Mouse (Mus musculus): ENCODE measurements around the gene Gm28374. TPM values are rescaled to one million over a fixed set of nuclear protein-coding genes. Genes with fewer than 3 reads are reported as not detected.

Gene Gm28374
- polyA plus RNA-seq, 1 experiment from 2014 or later, result 2.1 TPM

- 4% methylated on average over 8 of the region's 8 CpGs for WGBS
- DNase-seq (ENCODE audit: low spot score), result no peak
Measured at GRCm38 (mm10) chr19:6118677-6119185, 36.7 kb upstream of the Gm28374 start.

GRCm38 (mm10) chr19:6117986-6118676 lies 36.1 kb upstream of the Gm28374 start, which contains the start of gene Sac3d1:
Sac3d1 (minus strand) TSS chr19:6118650.
- ATAC-seq (ENCODE audit: insufficient number of reproducible peaks, low FRiP score, low TSS enrichment, low read depth), result peak; percentile 80
- peak within 1 kb of the TSS; percentile 69 for H3K4me3 ChIP-seq (ENCODE audit: low read depth, low read length)
- peak; percentile 92 for DNase-seq (ENCODE audit: low spot score)
- peaks cover 3% of the 10 kb centered on the region for H3K4me1 ChIP-seq (ENCODE audit: control insufficient read depth, insufficient read depth, low read length)
- H3K9me3 ChIP-seq (ENCODE audit: control insufficient read depth, low read length), result no peaks in the 10 kb centered on the region
- H3K36me3 ChIP-seq (ENCODE audit: control insufficient read depth, insufficient read depth, low read length), result peaks cover 13% of the 10 kb centered on the region
- H3K27ac ChIP-seq (replicated peaks; ENCODE audit: low read depth, low read length), result peak within 1 kb of the TSS; percentile 96
- WGBS, result under 1% methylated on average over 77 of the region's 77 CpGs
- H3K27me3 ChIP-seq (ENCODE audit: control insufficient read depth, insufficient read depth, low read length), result no peaks in the 10 kb centered on the region
- H3K4me2 ChIP-seq (ENCODE audit: low read depth, severe bottlenecking), result peak within 1 kb of the TSS; percentile 90
- peak within 1 kb of the TSS; percentile 87 for H3K9ac ChIP-seq (ENCODE audit: low read length)

More at GRCm38 (mm10) chr19:6118677-6119185, 36.7 kb upstream of the Gm28374 start:
- Histone ChIP-seq H3K27ac (replicated peaks; ENCODE audit: low read depth, low read length) (peak overlapping the region; percentile 96; the same call in 1 of the 2 replicates), H3K9me3 (ENCODE audit: control insufficient read depth, low read length) (no peaks in the 10 kb centered on the region), H3K9ac (ENCODE audit: low read length) (peak overlapping the region; percentile 87), H3K4me2 (ENCODE audit: low read depth, severe bottlenecking) (peak overlapping the region; percentile 90), H3K36me3 (ENCODE audit: control insufficient read depth, insufficient read depth, low read length) (peaks cover 13% of the 10 kb centered on the region), H3K27me3 (ENCODE audit: control insufficient read depth, insufficient read depth, low read length) (no peaks in the 10 kb centered on the region), H3K4me3 (ENCODE audit: low read depth, low read length) (peak overlapping the region; percentile 69), H3K4me1 (ENCODE audit: control insufficient read depth, insufficient read depth, low read length) (peaks cover 3% of the 10 kb centered on the region)
- peak; percentile 33; the same call in 1 of the 2 replicates for ATAC-seq (ENCODE audit: insufficient number of reproducible peaks, low FRiP score, low TSS enrichment, low read depth)

DNA sequence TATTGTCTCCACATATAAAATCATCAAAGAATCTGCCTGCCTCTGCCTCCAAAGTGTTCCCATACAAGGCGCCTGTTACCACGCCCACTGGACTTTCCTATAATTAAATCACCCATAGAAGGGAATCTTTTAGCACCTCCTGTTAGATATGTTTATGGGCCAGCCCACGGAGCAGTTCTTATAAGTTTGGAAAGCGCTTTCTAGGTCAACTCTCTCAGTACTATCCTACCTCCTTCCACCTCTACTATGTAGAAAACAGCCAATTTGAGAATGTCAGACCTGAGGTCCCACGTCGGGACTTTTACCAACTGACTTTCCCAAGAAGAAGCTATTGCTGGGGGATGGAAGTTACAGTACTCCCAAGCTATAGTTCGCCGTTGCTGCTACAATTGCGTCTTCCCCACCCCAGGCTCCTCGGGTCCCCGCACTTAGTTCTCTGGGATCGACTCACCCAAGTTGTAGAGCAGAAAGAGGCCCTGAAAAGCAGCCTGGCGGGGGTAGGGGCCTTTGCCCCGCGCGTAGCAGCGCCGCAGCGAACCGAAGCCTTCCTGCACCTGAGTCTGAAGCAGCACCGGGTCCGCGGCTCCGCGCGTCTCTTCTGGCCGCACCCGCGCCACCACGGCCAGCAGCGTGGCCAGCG lies 35.4 kb upstream of the Gm28374 start:
- H3K4me2 ChIP-seq (ENCODE audit: low read depth, severe bottlenecking), result peak overlapping the region; percentile 90
- peak overlapping the region; percentile 69 for H3K4me3 ChIP-seq (ENCODE audit: low read depth, low read length)
- H3K27me3 ChIP-seq (ENCODE audit: control insufficient read depth, insufficient read depth, low read length), result no peaks in the 10 kb centered on the region
- WGBS, result 6% methylated on average over 32 of the region's 32 CpGs
- ATAC-seq (ENCODE audit: insufficient number of reproducible peaks, low FRiP score, low TSS enrichment, low read depth) (no peak), DNase-seq (ENCODE audit: low spot score) (no peak)
- H3K36me3 ChIP-seq (ENCODE audit: control insufficient read depth, insufficient read depth, low read length), result peaks cover 13% of the 10 kb centered on the region
- H3K9ac ChIP-seq (ENCODE audit: low read length), result peak overlapping the region; percentile 87
- peaks cover 3% of the 10 kb centered on the region for H3K4me1 ChIP-seq (ENCODE audit: control insufficient read depth, insufficient read depth, low read length)
- H3K27ac ChIP-seq (replicated peaks; ENCODE audit: low read depth, low read length), result peak overlapping the region; percentile 96
- no peaks in the 10 kb centered on the region for H3K9me3 ChIP-seq (ENCODE audit: control insufficient read depth, low read length)

- WGBS, result 91% methylated on average over 15 of the region's 15 CpGs
- Histone ChIP-seq H3K4me3 (ENCODE audit: low read depth, low read length) (no peak overlapping the region), H3K27ac (replicated peaks; ENCODE audit: low read depth, low read length) (no peak overlapping the region), H3K4me2 (ENCODE audit: low read depth, severe bottlenecking) (no peak overlapping the region), H3K9ac (ENCODE audit: low read length) (no peak overlapping the region; the same call in 1 of the 2 replicates), H3K36me3 (ENCODE audit: control insufficient read depth, insufficient read depth, low read length) (peaks cover 13% of the 10 kb centered on the region), H3K4me1 (ENCODE audit: control insufficient read depth, insufficient read depth, low read length) (peaks cover 3% of the 10 kb centered on the region), H3K27me3 (ENCODE audit: control insufficient read depth, insufficient read depth, low read length) (no peaks in the 10 kb centered on the region), H3K9me3 (ENCODE audit: control insufficient read depth, low read length) (no peaks in the 10 kb centered on the region)
- no peak for DNase-seq (ENCODE audit: low spot score)
- no peak for ATAC-seq (ENCODE audit: insufficient number of reproducible peaks, low FRiP score, low TSS enrichment, low read depth)
Measured at GRCm38 (mm10) chr19:6116113-6116850, 34.2 kb upstream of the Gm28374 start.

GRCm38 (mm10) chr19:6113116-6113515 lies 31.1 kb upstream of the Gm28374 start:
- Histone ChIP-seq H3K9me3 (ENCODE audit: control insufficient read depth, low read length) (no peaks in the 10 kb centered on the region), H3K9ac (ENCODE audit: low read length) (no peak overlapping the region), H3K4me2 (ENCODE audit: low read depth, severe bottlenecking) (no peak overlapping the region), H3K27me3 (ENCODE audit: control insufficient read depth, insufficient read depth, low read length) (no peaks in the 10 kb centered on the region), H3K27ac (replicated peaks; ENCODE audit: low read depth, low read length) (no peak overlapping the region), H3K36me3 (ENCODE audit: control insufficient read depth, insufficient read depth, low read length) (peaks cover 10% of the 10 kb centered on the region; the same call in 1 of the 2 replicates), H3K4me1 (ENCODE audit: control insufficient read depth, insufficient read depth, low read length) (peaks cover 3% of the 10 kb centered on the region), H3K4me3 (ENCODE audit: low read depth, low read length) (no peak overlapping the region)
- 63% methylated on average over 6 of the region's 6 CpGs for WGBS
- DNase-seq (ENCODE audit: low spot score) (no peak), ATAC-seq (ENCODE audit: insufficient number of reproducible peaks, low FRiP score, low TSS enrichment, low read depth) (no peak)

- no peak within 1 kb of the TSS for H3K9ac ChIP-seq (ENCODE audit: low read length)
- no peaks in the 10 kb centered on the region for H3K4me1 ChIP-seq (ENCODE audit: control insufficient read depth, insufficient read depth, low read length)
- WGBS, result 81% methylated on average over 7 of the region's 7 CpGs
- no peaks in the 10 kb centered on the region for H3K27me3 ChIP-seq (ENCODE audit: control insufficient read depth, insufficient read depth, low read length)
- no peak within 1 kb of the TSS for H3K4me2 ChIP-seq (ENCODE audit: low read depth, severe bottlenecking)
- H3K27ac ChIP-seq (replicated peaks; ENCODE audit: low read depth, low read length), result no peak within 1 kb of the TSS
- H3K4me3 ChIP-seq (ENCODE audit: low read depth, low read length), result no peak within 1 kb of the TSS
- DNase-seq (ENCODE audit: low spot score) (no peak), ATAC-seq (ENCODE audit: insufficient number of reproducible peaks, low FRiP score, low TSS enrichment, low read depth) (no peak)
- no peaks in the 10 kb centered on the region for H3K36me3 ChIP-seq (ENCODE audit: control insufficient read depth, insufficient read depth, low read length)
- H3K9me3 ChIP-seq (ENCODE audit: control insufficient read depth, low read length), result no peaks in the 10 kb centered on the region
Measured at GRCm38 (mm10) chr19:6105586-6105985, 23.5 kb upstream of the Gm28374 start, which contains the start of gene Naaladl1. Naaladl1 (plus strand) TSS chr19:6105782.

DNA sequence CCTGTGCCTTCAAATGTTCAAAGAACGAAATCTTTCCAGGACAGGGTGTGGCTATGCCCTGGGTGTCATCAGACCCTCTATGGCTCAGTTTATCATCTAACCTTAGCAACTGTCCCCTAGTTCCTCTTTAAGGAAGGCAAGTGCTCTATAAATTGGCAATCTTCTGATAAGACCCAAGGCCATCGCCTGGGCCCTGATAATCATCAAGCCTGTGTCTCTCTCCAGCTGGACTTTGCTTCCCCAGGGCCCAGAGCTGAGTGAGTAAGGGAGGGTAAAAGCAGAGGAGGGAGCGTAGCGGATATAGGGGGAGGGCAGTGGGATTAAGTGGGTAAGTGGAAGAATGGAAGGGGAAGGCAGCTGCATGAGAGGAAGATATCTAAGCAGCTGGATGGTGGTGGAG lies 22.4 kb upstream of the Gm28374 start:
- H3K27me3 ChIP-seq (ENCODE audit: control insufficient read depth, insufficient read depth, low read length), result no peaks in the 10 kb centered on the region
- no peaks in the 10 kb centered on the region for H3K4me1 ChIP-seq (ENCODE audit: control insufficient read depth, insufficient read depth, low read length)
- no peak overlapping the region for H3K4me3 ChIP-seq (ENCODE audit: low read depth, low read length)
- no peak overlapping the region for H3K4me2 ChIP-seq (ENCODE audit: low read depth, severe bottlenecking)
- 88% methylated on average over 4 of the region's 4 CpGs for WGBS
- no peak overlapping the region for H3K9ac ChIP-seq (ENCODE audit: low read length)
- DNase-seq (ENCODE audit: low spot score) (no peak), ATAC-seq (ENCODE audit: insufficient number of reproducible peaks, low FRiP score, low TSS enrichment, low read depth) (no peak)
- H3K9me3 ChIP-seq (ENCODE audit: control insufficient read depth, low read length), result no peaks in the 10 kb centered on the region
- H3K36me3 ChIP-seq (ENCODE audit: control insufficient read depth, insufficient read depth, low read length), result peaks cover 3% of the 10 kb centered on the region
- H3K27ac ChIP-seq (replicated peaks; ENCODE audit: low read depth, low read length), result no peak overlapping the region
